Mouse (Mus musculus) erythroblast, adult 5-6 weeks (primary cell): Measurements from ENCODE around the gene B4galt5. TPM values are rescaled to one million over a fixed set of nuclear protein-coding genes. Genes with fewer than 3 reads are reported as not detected.

ENCODE experiments used
- ATAC-seq: replicated peaks from 2 replicates; pipeline ENCODE4 v1.8.0; 2016; ENCODE audit warnings: moderate number of reproducible peaks, mild to moderate bottlenecking, moderate TSS enrichment, inconsistent platforms; ENCODE audit not compliant: poor library complexity, low FRiP score, severe bottlenecking
- total RNA-seq, 2 experiments: library from RNA; stranded (forward) in 1 of 2; stranded (reverse) in 1 of 2; fragments of 150-400 nt in 1 of 2; fragments of 200-764, 138-1000 nt in 1 of 2; gene quantifications; 2 replicates each; pipeline versions ENCODE4 v1.2.3 to v1.2.4; 2015 to 2017; ENCODE audit warnings: low replicate concordance in 2 of 2

B4galt5 gene
- total RNA-seq, 2 experiments from 2014 or later, result 4.8 to 17.9 TPM

GRCm38 (mm10) chr2:167365063-167365462 is 16.1 kb upstream of the B4galt5 start:
- ATAC-seq, result no peak

- ATAC-seq, result no peak
Measured at GRCm38 (mm10) chr2:167363272-167364045, 14.5 kb upstream of the B4galt5 start.

GRCm38 (mm10) chr2:167358499-167358898 is 9.5 kb upstream of the B4galt5 start:
- ATAC-seq, result no peak

GRCm38 (mm10) chr2:167356885-167357284 is 7.9 kb upstream of the B4galt5 start:
- no peak for ATAC-seq

- no peak for ATAC-seq
Measured at GRCm38 (mm10) chr2:167354611-167355165, 5.7 kb upstream of the B4galt5 start.

GRCm38 (mm10) chr2:167354046-167354445 is 5.1 kb upstream of the B4galt5 start:
- no peak for ATAC-seq

- no peak for ATAC-seq
Measured at GRCm38 (mm10) chr2:167352496-167352895, 3.5 kb upstream of the B4galt5 start.

- no peak for ATAC-seq
Measured at GRCm38 (mm10) chr2:167351371-167351951, 2.5 kb upstream of the B4galt5 start.

- no peak for ATAC-seq
Measured at GRCm38 (mm10) chr2:167350126-167350650, 1.2 kb upstream of the B4galt5 start.

GRCm38 (mm10) chr2:167349283-167349936 is 427 bp upstream of the B4galt5 start:
- ATAC-seq, result peak; percentile 69

- no peak for ATAC-seq
Measured at GRCm38 (mm10) chr2:167347991-167348375, 1.0 kb downstream of the B4galt5 start.

GRCm38 (mm10) chr2:167347361-167347760 is 1.6 kb downstream of the B4galt5 start:
- ATAC-seq, result no peak

GRCm38 (mm10) chr2:167345508-167346164 is 3.3 kb downstream of the B4galt5 start:
- no peak for ATAC-seq

GRCm38 (mm10) chr2:167344871-167345507 is 4.0 kb downstream of the B4galt5 start:
- ATAC-seq, result no peak

GRCm38 (mm10) chr2:167343369-167344140 is 5.4 kb downstream of the B4galt5 start:
- 0 out of 2 replicates have a peak, but pooled peaks have one; percentile 61 for ATAC-seq

- no peak for ATAC-seq
Measured at GRCm38 (mm10) chr2:167342876-167343275, 6.1 kb downstream of the B4galt5 start.

GRCm38 (mm10) chr2:167337580-167337979 is 11.4 kb downstream of the B4galt5 start:
- ATAC-seq, result no peak

GRCm38 (mm10) chr2:167337214-167337512 is 11.8 kb downstream of the B4galt5 start:
- no peak for ATAC-seq
